Mouse (Mus musculus): ENCODE results near the gene Gm19684. TPM values are rescaled to one million over a fixed set of nuclear protein-coding genes. Genes with fewer than 3 reads are reported as not detected.
"Not testable (repeated sequence)": the region's sequence is repeated elsewhere in the genome, so short reads cannot be mapped to it uniquely, and the experiment has no call there.

Gm19684 gene
- polyA plus RNA-seq, 1 experiment from 2014 or later = not detected

DNA sequence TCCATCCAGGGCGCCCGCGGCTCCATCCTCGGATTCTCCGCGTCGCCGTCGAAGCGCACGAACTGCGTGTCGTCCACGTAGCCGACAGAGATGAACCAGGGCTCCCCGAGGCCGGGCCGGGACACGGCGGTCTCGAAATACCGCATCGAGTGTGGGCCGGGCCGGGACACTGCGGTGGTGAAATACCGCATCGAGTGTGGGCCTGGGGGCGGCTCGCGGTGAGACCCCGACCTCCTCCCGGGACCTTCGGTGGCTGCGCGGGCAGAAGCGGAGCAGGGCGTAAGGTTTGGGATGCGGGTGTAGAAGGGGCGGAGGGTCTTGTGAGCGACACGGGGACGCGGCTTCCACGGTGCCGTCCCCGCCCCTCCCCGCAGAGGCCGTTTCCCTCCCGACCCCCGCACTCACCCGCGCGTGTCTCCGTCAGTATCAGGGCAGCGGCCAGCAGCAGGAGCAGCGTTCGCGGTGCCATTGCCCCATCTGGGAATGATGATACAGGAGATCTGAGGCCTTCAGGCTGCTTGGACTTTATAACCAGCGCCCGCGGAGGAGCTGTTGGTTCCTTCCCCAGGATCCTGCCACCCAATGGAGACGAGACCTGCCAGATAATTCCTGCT is 46.7 kb downstream of the Gm19684 start, which contains the start of gene Gm8909:
TSS of gene Gm8909 (minus strand) at position 499 of the 614 bp plus-strand sequence.
- H3K27me3 ChIP-seq (replicated peaks; ENCODE audit: control insufficient read depth, insufficient read depth, low read length) = peaks cover 55% of the 10 kb centered on the region
- no peak for ATAC-seq

DNA sequence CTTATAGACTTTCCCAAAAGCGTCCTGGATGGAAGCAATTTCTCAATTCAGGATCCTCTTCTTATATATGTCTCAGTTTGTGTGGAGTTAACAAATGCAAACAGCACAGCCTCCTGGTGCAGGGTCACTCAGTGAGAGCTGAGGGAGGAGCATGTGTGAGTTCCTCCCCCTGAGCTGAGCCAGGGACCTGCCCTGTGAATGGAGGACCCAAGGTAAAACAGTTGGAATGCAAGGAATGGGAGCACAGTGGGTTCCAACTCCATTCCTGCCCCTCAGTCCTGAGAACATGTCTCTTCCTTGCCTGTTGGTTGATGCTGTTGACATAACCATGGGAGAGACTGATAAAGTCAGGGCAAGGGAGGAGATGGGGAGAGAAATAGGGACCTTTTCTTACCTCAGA is 47.6 kb downstream of the Gm19684 start:
- not testable (repeated sequence) for H3K9ac ChIP-seq (ENCODE audit: low read depth, low read length); H3K9me3 ChIP-seq (ENCODE audit: control insufficient read depth, low read length); ATAC-seq; H3K4me1 ChIP-seq (ENCODE audit: control insufficient read depth, insufficient read depth, low read depth, low read length); H3K36me3 ChIP-seq (ENCODE audit: control insufficient read depth, insufficient read depth, low read length); H3K4me3 ChIP-seq (ENCODE audit: low read length); H3K27ac ChIP-seq (ENCODE audit: low read depth, low read length); H3K4me2 ChIP-seq (ENCODE audit: low read length)
- peaks cover 48% of the 10 kb centered on the region for H3K27me3 ChIP-seq (replicated peaks; ENCODE audit: control insufficient read depth, insufficient read depth, low read length)
- no CpG with 5 or more reads among the region's 1 CpGs for WGBS

More for the DNA sequence above, 46.7 kb downstream of the Gm19684 start, which contains the start of gene Gm8909:
- no peak within 1 kb of the TSS for H3K9ac ChIP-seq (ENCODE audit: low read depth, low read length)
- H3K27ac ChIP-seq (ENCODE audit: low read depth, low read length) = no peak within 1 kb of the TSS
- peaks cover 4% of the 10 kb centered on the region; the same call in 1 of the 2 replicates for H3K9me3 ChIP-seq (ENCODE audit: control insufficient read depth, low read length)
- peak within 1 kb of the TSS; percentile 23 for H3K4me3 ChIP-seq (ENCODE audit: low read length)
- no peaks in the 10 kb centered on the region for H3K36me3 ChIP-seq (ENCODE audit: control insufficient read depth, insufficient read depth, low read length)
- no peaks in the 10 kb centered on the region for H3K4me1 ChIP-seq (ENCODE audit: control insufficient read depth, insufficient read depth, low read depth, low read length)
- WGBS = 3% methylated on average over 55 of the region's 63 CpGs
- H3K4me2 ChIP-seq (ENCODE audit: low read length) = peak within 1 kb of the TSS; percentile 43

GRCm38 (mm10) chr17:36169753-36170152 is 48.3 kb downstream of the Gm19684 start:
- H3K4me1 ChIP-seq (ENCODE audit: control insufficient read depth, insufficient read depth, low read depth, low read length) = no peaks in the 10 kb centered on the region

DNA sequence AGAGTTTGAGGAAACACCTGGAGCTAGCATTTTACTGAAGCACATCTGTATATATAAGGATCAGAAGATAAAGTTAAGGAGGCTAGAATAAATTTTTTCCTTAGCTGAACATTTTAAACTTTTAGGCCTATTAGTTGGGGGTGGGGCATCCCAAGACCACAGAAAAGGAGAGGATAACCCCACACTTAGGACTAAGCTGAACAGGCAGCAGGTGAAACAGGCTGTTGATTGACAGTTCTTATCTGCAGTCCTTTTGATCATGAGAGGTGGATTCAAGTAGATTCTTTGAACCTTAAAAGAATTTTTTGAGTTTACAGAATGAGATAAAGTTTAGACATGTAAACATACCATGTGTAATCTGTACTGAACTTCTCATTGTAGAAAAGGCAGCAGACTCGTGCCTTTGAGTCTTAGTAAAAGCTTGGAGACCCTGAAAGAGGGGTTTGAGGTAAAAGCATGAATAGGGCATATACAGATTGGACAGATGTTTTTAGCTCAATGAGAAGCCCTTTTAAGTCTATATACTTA is 48.9 kb downstream of the Gm19684 start:
- H3K9ac ChIP-seq (ENCODE audit: low read depth, low read length) = no peak overlapping the region
- H3K4me2 ChIP-seq (ENCODE audit: low read length) = no peak overlapping the region
- peaks cover 4% of the 10 kb centered on the region; the same call in 1 of the 2 replicates for H3K9me3 ChIP-seq (ENCODE audit: control insufficient read depth, low read length)
- H3K27me3 ChIP-seq (replicated peaks; ENCODE audit: control insufficient read depth, insufficient read depth, low read length) = peaks cover 36% of the 10 kb centered on the region
- no peaks in the 10 kb centered on the region for H3K4me1 ChIP-seq (ENCODE audit: control insufficient read depth, insufficient read depth, low read depth, low read length)
- H3K36me3 ChIP-seq (ENCODE audit: control insufficient read depth, insufficient read depth, low read length) = no peaks in the 10 kb centered on the region
- no peak for ATAC-seq
- WGBS = 47% methylated on average over 1 of the region's 1 CpGs
- no peak overlapping the region for H3K27ac ChIP-seq (ENCODE audit: low read depth, low read length)
- no peak overlapping the region for H3K4me3 ChIP-seq (ENCODE audit: low read length)

More at GRCm38 (mm10) chr17:36169753-36170152, 48.3 kb downstream of the Gm19684 start:
- Histone ChIP-seq H3K9ac (ENCODE audit: low read depth, low read length) (no peak overlapping the region), H3K27ac (ENCODE audit: low read depth, low read length) (no peak overlapping the region), H3K9me3 (ENCODE audit: control insufficient read depth, low read length) (peaks cover 4% of the 10 kb centered on the region; the same call in 1 of the 2 replicates), H3K4me2 (ENCODE audit: low read length) (no peak overlapping the region), H3K27me3 (replicated peaks; ENCODE audit: control insufficient read depth, insufficient read depth, low read length) (peaks cover 41% of the 10 kb centered on the region), H3K36me3 (ENCODE audit: control insufficient read depth, insufficient read depth, low read length) (no peaks in the 10 kb centered on the region), H3K4me3 (ENCODE audit: low read length) (no peak overlapping the region)
- ATAC-seq = no peak

- not testable (repeated sequence) for H3K9me3 ChIP-seq (ENCODE audit: control insufficient read depth, low read length); H3K4me3 ChIP-seq (ENCODE audit: low read length); H3K4me2 ChIP-seq (ENCODE audit: low read length); ATAC-seq; H3K4me1 ChIP-seq (ENCODE audit: control insufficient read depth, insufficient read depth, low read depth, low read length); H3K36me3 ChIP-seq (ENCODE audit: control insufficient read depth, insufficient read depth, low read length); H3K27me3 ChIP-seq (replicated peaks; ENCODE audit: control insufficient read depth, insufficient read depth, low read length); H3K27ac ChIP-seq (ENCODE audit: low read depth, low read length); H3K9ac ChIP-seq (ENCODE audit: low read depth, low read length)
- no CpG with 5 or more reads among the region's 2 CpGs for WGBS
Observed at GRCm38 (mm10) chr17:36176132-36176531, 54.7 kb downstream of the Gm19684 start.

DNA sequence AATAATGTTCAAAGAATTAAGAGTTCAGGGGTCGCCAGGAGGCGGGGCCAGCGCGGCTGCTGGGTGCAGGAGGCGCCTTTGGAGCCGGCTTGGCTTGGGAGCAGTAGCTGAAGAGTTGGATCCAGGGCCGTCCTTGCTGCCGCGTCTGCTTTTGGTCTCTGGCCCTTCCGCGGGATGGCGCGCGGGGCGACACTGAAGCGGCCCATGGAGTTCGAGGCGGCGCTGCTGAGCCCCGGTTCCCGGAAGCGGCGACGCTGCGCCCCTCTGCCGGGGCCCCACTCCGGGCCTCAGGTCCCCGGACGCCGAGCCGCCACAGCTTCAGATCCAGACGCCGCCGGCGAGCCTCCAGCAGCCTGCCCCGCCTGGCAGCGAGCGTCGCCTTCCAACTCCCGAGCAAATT is 57.5 kb downstream of the Gm19684 start:
- H3K4me3 ChIP-seq (ENCODE audit: low read length) = peak overlapping the region; percentile 38
- H3K9me3 ChIP-seq (ENCODE audit: control insufficient read depth, low read length); H3K36me3 ChIP-seq (ENCODE audit: control insufficient read depth, insufficient read depth, low read length); H3K9ac ChIP-seq (ENCODE audit: low read depth, low read length); H3K27ac ChIP-seq (ENCODE audit: low read depth, low read length); H3K4me1 ChIP-seq (ENCODE audit: control insufficient read depth, insufficient read depth, low read depth, low read length): not testable (repeated sequence)
- H3K4me2 ChIP-seq (ENCODE audit: low read length) = peak overlapping the region; percentile 61
- 0% methylated on average over 40 of the region's 40 CpGs for WGBS
- ATAC-seq = 0 out of 2 replicates have a peak, but pooled peaks have one; percentile 17
- H3K27me3 ChIP-seq (replicated peaks; ENCODE audit: control insufficient read depth, insufficient read depth, low read length) = peaks cover 11% of the 10 kb centered on the region

Other genes starting within 250 kb of the Gm19684 start
- gene Dhx16, start 241.9 kb upstream of the Gm19684 start, polyA plus RNA-seq (2015; fragmentation: Nextera tagmentation; extraction: Ambion mirVana) = 25.0 and 33.3 TPM in 2 replicates
- 67.4 and 77.4 TPM in 2 replicates for gene 2310061I04Rik, start 224.2 kb upstream of the Gm19684 start, polyA plus RNA-seq (2015; fragmentation: Nextera tagmentation; extraction: Ambion mirVana)
- gene Atat1, start 211.6 kb upstream of the Gm19684 start, polyA plus RNA-seq (2015; fragmentation: Nextera tagmentation; extraction: Ambion mirVana) = 287 and 393 TPM in 2 replicates
- gene Mrps18b, start 205.3 kb upstream of the Gm19684 start, polyA plus RNA-seq (2015; fragmentation: Nextera tagmentation; extraction: Ambion mirVana) = 59.6 and 67.4 TPM in 2 replicates
- 32.7 and 40.2 TPM in 2 replicates for gene Ppp1r10, start 205.2 kb upstream of the Gm19684 start, polyA plus RNA-seq (2015; fragmentation: Nextera tagmentation; extraction: Ambion mirVana)
- gene Abcf1, start 151.9 kb upstream of the Gm19684 start, polyA plus RNA-seq (2015; fragmentation: Nextera tagmentation; extraction: Ambion mirVana) = 73.9 and 84.6 TPM in 2 replicates
- 74.1 and 75.1 TPM in 2 replicates for gene Gnl1, start 141.8 kb upstream of the Gm19684 start, polyA plus RNA-seq (2015; fragmentation: Nextera tagmentation; extraction: Ambion mirVana)
- gene Prr3, start 141.4 kb upstream of the Gm19684 start, polyA plus RNA-seq (2015; fragmentation: Nextera tagmentation; extraction: Ambion mirVana) = 93.3 and 93.7 TPM in 2 replicates
- 9.6 and 10.3 TPM in 2 replicates for gene H2-T24, start 101.1 kb upstream of the Gm19684 start, polyA plus RNA-seq (2015; fragmentation: Nextera tagmentation; extraction: Ambion mirVana)
- 5.0 and 5.1 TPM in 2 replicates for gene H2-T23, start 88.8 kb upstream of the Gm19684 start, polyA plus RNA-seq (2015; fragmentation: Nextera tagmentation; extraction: Ambion mirVana)
- gene H2-T22, start 78.9 kb upstream of the Gm19684 start, polyA plus RNA-seq (2015; fragmentation: Nextera tagmentation; extraction: Ambion mirVana) = 8.2 and 9.2 TPM in 2 replicates
- gene Gm6034, start 78.7 kb upstream of the Gm19684 start, polyA plus RNA-seq (2015; fragmentation: Nextera tagmentation; extraction: Ambion mirVana) = not detected in 2 replicates
- not detected in 2 replicates for gene Gm11127, start 63.3 kb upstream of the Gm19684 start, polyA plus RNA-seq (2015; fragmentation: Nextera tagmentation; extraction: Ambion mirVana)
- gene Gm7030, start 7.7 kb downstream of the Gm19684 start, polyA plus RNA-seq (2015; fragmentation: Nextera tagmentation; extraction: Ambion mirVana) = not detected in 2 replicates
- gene Gm8909, start 46.9 kb downstream of the Gm19684 start, polyA plus RNA-seq (2015; fragmentation: Nextera tagmentation; extraction: Ambion mirVana) = not detected in 2 replicates
- not detected in 2 replicates for gene H2-T3, start 68.6 kb downstream of the Gm19684 start, polyA plus RNA-seq (2015; fragmentation: Nextera tagmentation; extraction: Ambion mirVana)
- gene Rpp21, start 136.4 kb downstream of the Gm19684 start, polyA plus RNA-seq (2015; fragmentation: Nextera tagmentation; extraction: Ambion mirVana) = 117 and 131 TPM in 2 replicates
- gene Trim39, start 150.6 kb downstream of the Gm19684 start, polyA plus RNA-seq (2015; fragmentation: Nextera tagmentation; extraction: Ambion mirVana) = 22.1 and 25.4 TPM in 2 replicates
- 0.14 and 0.19 TPM in 2 replicates for gene H2-M10.2, start 164.8 kb downstream of the Gm19684 start, polyA plus RNA-seq (2015; fragmentation: Nextera tagmentation; extraction: Ambion mirVana)
- gene H2-M10.1, start 204.5 kb downstream of the Gm19684 start, polyA plus RNA-seq (2015; fragmentation: Nextera tagmentation; extraction: Ambion mirVana) = not detected in 2 replicates
- not detected in 2 replicates for gene H2-M10.3, start 246.7 kb downstream of the Gm19684 start, polyA plus RNA-seq (2015; fragmentation: Nextera tagmentation; extraction: Ambion mirVana)

Measured in hindbrain, embryonic 16.5 days (tissue).